Mouse (Mus musculus): ENCODE data around the gene Aqp7.

DNA sequence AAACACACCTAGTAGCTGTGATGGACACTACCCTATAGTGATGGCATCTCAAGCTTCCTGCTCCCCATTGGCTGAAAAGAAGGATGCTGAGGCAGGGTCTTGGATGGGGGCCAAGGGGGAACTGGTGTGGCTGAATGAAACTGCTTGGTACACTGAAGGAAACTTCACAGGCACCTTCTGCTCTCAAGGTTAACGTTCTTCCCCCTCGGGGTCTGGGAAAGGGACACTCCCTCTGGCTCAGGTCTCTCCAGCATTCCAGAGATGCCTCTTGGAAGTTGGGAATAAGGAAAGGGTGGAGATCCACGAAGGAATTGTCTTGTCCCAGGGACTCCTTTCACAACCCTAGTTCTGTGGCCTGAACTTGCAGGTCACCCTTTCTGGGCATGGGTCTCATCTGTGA, 43.5 kb upstream of the Aqp7 start:
- TF ChIP-seq CTCF (IDR thresholded peaks at IDR 0.05; ENCODE audit: low read depth) (no peak), EP300 (IDR thresholded peaks at IDR 0.05; ENCODE audit: low read depth) (no peak)

Data from heart, postnatal 0 days (tissue).